Mouse (Mus musculus): Measurements from ENCODE around the gene Cacna1d. TPM values are rescaled to one million over a fixed set of nuclear protein-coding genes. Genes with fewer than 3 reads are reported as not detected.

The Cacna1d gene
- total and polyA plus RNA-seq, 3 experiments, result not detected

- H3K36me3 ChIP-seq (ENCODE audit: control insufficient read depth in 1 of 2, insufficient read depth in 2 of 2, low read length in 2 of 2), result peaks cover 0 to 4% of the 10 kb centered on the region in 2 experiments; a peak in 1 of 4 replicates
- DNase-seq (ENCODE audit: low read depth, low spot score), result no peak
- no peak overlapping the region for H3K27ac ChIP-seq (ENCODE audit: control insufficient read depth, low read depth, low read length)
- H3K9me3 ChIP-seq (replicated peaks; ENCODE audit: insufficient read depth, low read length), result no peaks in the 10 kb centered on the region
- TF ChIP-seq KAT2A (conservative IDR thresholded peaks at IDR 0.05; ENCODE audit: low read depth, low read length), result no peak
- no peaks in the 10 kb centered on the region for H3K27me3 ChIP-seq (ENCODE audit: control insufficient read depth in 1 of 2, insufficient read depth in 2 of 2, low read length in 2 of 2)
- H3K4me1 ChIP-seq (ENCODE audit: control insufficient read depth in 1 of 2, insufficient read depth in 2 of 2, low read length in 2 of 2), result 0 out of 4 replicates have a peak, but pooled peaks cover 0 to 3% of the 10 kb centered on the region in 2 experiments
- no peak overlapping the region for H3K9ac ChIP-seq (ENCODE audit: control insufficient read depth, low read depth, low read length, poor library complexity, severe bottlenecking)
- H3K79me2 ChIP-seq (ENCODE audit: control insufficient read depth, insufficient read depth, low read length, poor library complexity), result no peaks in the 10 kb centered on the region
- no peak overlapping the region for H3K4me3 ChIP-seq (ENCODE audit: control insufficient read depth in 1 of 2, insufficient read depth in 1 of 2, low read depth in 2 of 2, low read length in 2 of 2)
Measured at GRCm38 (mm10) chr14:29994976-29995375, 496.3 kb downstream of the Cacna1d start.

Other genes with a start within 250 kb of the Cacna1d start
- gene Dcp1a, start 11.9 kb downstream of the Cacna1d start, total RNA-seq (2012; rRNA removed), result 17.6 and 21.4 TPM in 2 replicates
- 10 to 100 TPM in 1 of 2 experiments, not detected in 1; 31.4 TPM for gene Dcp1a, start 11.9 kb downstream of the Cacna1d start, polyA plus RNA-seq (2012; ENCODE audit: insufficient read depth in 1 of 2, insufficient read length in 2 of 2, low read depth in 1 of 2, low replicate concordance in 2 of 2, missing spikeins in 1 of 2)
- gene Tkt, start 56.9 kb upstream of the Cacna1d start, total RNA-seq (2012; rRNA removed), result 636 and 640 TPM in 2 replicates
- 1,000 to 10,000 TPM in 1 of 2 experiments, 100 to 1,000 TPM in 1; 115 to 1,273 TPM for gene Tkt, start 56.9 kb upstream of the Cacna1d start, polyA plus RNA-seq (2012; ENCODE audit: insufficient read depth in 1 of 2, insufficient read length in 2 of 2, low read depth in 1 of 2, low replicate concordance in 2 of 2, missing spikeins in 1 of 2)
- gene Prkcd, start 134.8 kb upstream of the Cacna1d start, total RNA-seq (2012; rRNA removed), result 33.9 and 37.4 TPM in 2 replicates
- gene Prkcd, start 134.8 kb upstream of the Cacna1d start, polyA plus RNA-seq (2012; ENCODE audit: insufficient read depth in 1 of 2, insufficient read length in 2 of 2, low read depth in 1 of 2, low replicate concordance in 2 of 2, missing spikeins in 1 of 2), result 10 to 100 TPM in 1 of 2 experiments, not detected in 1; 72.7 TPM
- gene Rft1, start 162.9 kb upstream of the Cacna1d start, total RNA-seq (2012; rRNA removed), result 8.0 and 9.1 TPM in 2 replicates
- 10 to 100 TPM in 1 of 2 experiments, not detected in 1; 11.3 TPM for gene Rft1, start 162.9 kb upstream of the Cacna1d start, polyA plus RNA-seq (2012; ENCODE audit: insufficient read depth in 1 of 2, insufficient read length in 2 of 2, low read depth in 1 of 2, low replicate concordance in 2 of 2, missing spikeins in 1 of 2)
- 9.4 and 12.4 TPM in 2 replicates for gene Sfmbt1, start 223.4 kb upstream of the Cacna1d start, total RNA-seq (2012; rRNA removed)
- gene Sfmbt1, start 223.4 kb upstream of the Cacna1d start, polyA plus RNA-seq (2012; ENCODE audit: insufficient read depth in 1 of 2, insufficient read length in 2 of 2, low read depth in 1 of 2, low replicate concordance in 2 of 2, missing spikeins in 1 of 2), result 10 to 100 TPM; 13.7 to 33.0 TPM

Data from MEL (cell line).